In genomic region chr10:22010088-22010818, GRCm38 (mm10) we compare ENCODE assay signal across 9 mouse cellular contexts. TPM values are rescaled to one million over a fixed set of nuclear protein-coding genes. Genes with fewer than 3 reads are reported as not detected.
A peak's percentile ranks its signal among the peaks of the same experiment; 100 is the strongest.
DNase-seq lines count a peak whose midpoint lies in the region; ATAC-seq lines count a peak whose summit lies in the region.
"Had no signal": no experiment of that assay in that cellular context is flagged by ENCODE, and none has a peak within 500 bp of the region (broad histone marks: within the 10 kb centered on the region; RNA-seq: fewer than 3 reads in every experiment).

No protein-coding gene starts in this region.

- H3K4me2 ChIP-seq in forebrain, embryonic 12.5 days: no peak overlapping the region

- no peak overlapping the region for H3K27ac ChIP-seq in forebrain, embryonic 12.5 days

- no peak overlapping the region for H3K4me3 ChIP-seq in forebrain, embryonic 12.5 days (replicated peaks)

- no peaks in the 10 kb centered on the region for H3K36me3 ChIP-seq in forebrain, embryonic 12.5 days (replicated peaks)

- WGBS in forebrain, embryonic 12.5 days: 45% methylated on average over 19 of the region's 19 CpGs

- no peaks in the 10 kb centered on the region for H3K9me3 ChIP-seq in forebrain, embryonic 12.5 days

- 0 out of 2 replicates have a peak, but pooled peaks have one; percentile 4 for ATAC-seq in forebrain, embryonic 12.5 days (ENCODE audit: low FRiP score)

- H3K27me3 ChIP-seq in forebrain, embryonic 12.5 days: no peaks in the 10 kb centered on the region

- intact Hi-C loops in heart, postnatal 25 days (cut with DNase I): loop anchor here (1.0 kb wide), 2 partner anchors 545 to 627 kb away; no protein-coding TSS in a partner anchor

- H3K4me1 ChIP-seq in forebrain, embryonic 12.5 days: no peaks in the 10 kb centered on the region

- DNase-seq in MEL-GATA-1-ER (ENCODE audit: extremely low read depth, low read depth): peak; percentile 61
- peak; percentile 32 for DNase-seq in c-Kit-negative CD71-positive TER-119-positive erythroid progenitor cells, embryonic 14.5 days (ENCODE audit: low read depth, low spot score)
- DNase-seq in heart, postnatal 25 days (ENCODE audit: low spot score): peak; percentile 28
- DNase-seq in layer of hippocampus, postnatal 10 days (ENCODE audit: low spot score in 2 of 2): peak; percentile 89 to 91
- peak; percentile 68 to 82 for DNase-seq in lung, postnatal 4 days
- DNase-seq in right cerebral cortex, adult 18-20 months: peak; percentile 80
- peak; percentile 82 for DNase-seq in urinary bladder, postnatal 14 days (ENCODE audit: low spot score)

- H3K9ac ChIP-seq in forebrain, embryonic 12.5 days: no peak overlapping the region

RNA-seq across cellular contexts. Expression of gene 4930444G20Rik, which starts 57.6 kb away (rescaled TPM):
- not detected in 2 replicates for polyA plus RNA-seq in forebrain, embryonic 12.5 days (2016; fragmentation: Nextera tagmentation; extraction: Ambion mirVana)
- not detected for total RNA-seq in heart, postnatal 25 days (2021)
- not detected for total RNA-seq in layer of hippocampus, postnatal 10 days (2021)
- polyA plus RNA-seq: liver, embryonic 16.5 days had no signal

Comparison
In these comparisons a context has a peak if more than half of its experiments do, and no peak if none do; other contexts are left out.
1. DNase-seq: peak in every context shown above with its lines; median percentile 90 in layer of hippocampus, postnatal 10 days; 82 in urinary bladder, postnatal 14 days; 80 in right cerebral cortex, adult 18-20 months; 75 in lung, postnatal 4 days; 61 in MEL-GATA-1-ER; 32 in c-Kit-negative CD71-positive TER-119-positive erythroid progenitor cells, embryonic 14.5 days; 28 in heart, postnatal 25 days.